Mouse (Mus musculus) embryonic facial prominence, embryonic 14.5 days (tissue): Measurements from ENCODE around the gene Aldh1a2. TPM values are rescaled to one million over a fixed set of nuclear protein-coding genes. Genes with fewer than 3 reads are reported as not detected.
A peak's percentile ranks its signal among the peaks of the same experiment; 100 is the strongest.

ENCODE experiments used
- ATAC-seq: fragments of 200-750 bp; cut with Nextera tagmentation; 2 replicates; pipeline ENCODE4 v1.8.0; 2017; ENCODE audit warnings: low read depth, moderate number of reproducible peaks, moderate TSS enrichment
- DNase-seq: peaks from one replicate; pipeline ENCODE4 v3.0.0-alpha.2; 2015; ENCODE audit warnings: low spot score
- H3K27ac ChIP-seq: fragments of 300-500 bp; sonication (generic); replicated peaks from 2 replicates; pipeline ENCODE4 v1.5.1; 2014; ENCODE audit warnings: low read depth, mild to moderate bottlenecking, low read length, moderate library complexity
- H3K27me3 ChIP-seq: fragments of 300-500 bp; sonication (generic); replicated peaks from 2 replicates; pipeline ENCODE4 v1.6.1; 2014; ENCODE audit warnings: low read length; ENCODE audit not compliant: control insufficient read depth, insufficient read depth
- H3K36me3 ChIP-seq: fragments of 300-500 bp; sonication (generic); 2 replicates; pipeline ENCODE4 v1.6.1; 2014; ENCODE audit warnings: low read length, mixed read lengths; ENCODE audit not compliant: control insufficient read depth, insufficient read depth
- H3K4me1 ChIP-seq: fragments of 300-500 bp; sonication (generic); 2 replicates; pipeline ENCODE4 v1.6.1; 2014; ENCODE audit warnings: antibody characterized with exemption, low read length; ENCODE audit not compliant: control insufficient read depth, insufficient read depth
- H3K4me2 ChIP-seq: fragments of 300-500 bp; sonication (generic); 2 replicates; pipeline ENCODE4 v1.6.1; 2014; ENCODE audit warnings: low read depth, mild to moderate bottlenecking, low read length, moderate library complexity, mixed read lengths
- H3K4me3 ChIP-seq: fragments of 300-500 bp; sonication (generic); 2 replicates; pipeline ENCODE4 v1.5.1; 2014; ENCODE audit warnings: low read depth, mild to moderate bottlenecking, low read length
- H3K9ac ChIP-seq: fragments of 300-500 bp; sonication (generic); 2 replicates; pipeline ENCODE4 v1.6.1; 2014; ENCODE audit warnings: low read depth, mild to moderate bottlenecking, low read length, moderate library complexity, mixed read lengths
- H3K9me3 ChIP-seq: fragments of 300-500 bp; sonication (generic); 2 replicates; pipeline ENCODE4 v1.6.1; 2016; ENCODE audit warnings: low read length; ENCODE audit not compliant: control insufficient read depth
- WGBS: fragments of 180-500 bp; shearing (Covaris S2); extraction: QIAGEN DNeasy Blood & Tissue Kit; methylation state at CpG from one replicate; pipeline ENCODE4 v1.1.7; 2014; 5-methylcytosine and 5-hydroxymethylcytosine counted together
- polyA plus RNA-seq: library from polyadenylated mRNA; unstranded; fragments of >200 nt; fragmentation: Nextera tagmentation; extraction: Ambion mirVana; gene quantifications from 2 replicates; pipeline ENCODE4 v1.2.1, GENCODE M21; 2014

The Aldh1a2 gene
- polyA plus RNA-seq: 41.3 and 50.5 TPM in 2 replicates

- peak; percentile 90 for ATAC-seq
These were observed at the start of gene Aldh1a2 for GRCm38 (mm10) chr9:71215248-71216035. Aldh1a2 (plus strand) TSS chr9:71215789.

GRCm38 (mm10) chr9:71166019-71166705 is 49.4 kb upstream of the Aldh1a2 start:
- no peak overlapping the region for H3K4me3 ChIP-seq
- DNase-seq (no peak), ATAC-seq (no peak)
- H3K27ac ChIP-seq: no peak overlapping the region
- no peaks in the 10 kb centered on the region for H3K36me3 ChIP-seq
- 86% methylated on average over 5 of the region's 5 CpGs for WGBS
- no peak overlapping the region for H3K4me2 ChIP-seq
- H3K9me3 ChIP-seq: no peaks in the 10 kb centered on the region
- H3K9ac ChIP-seq: no peak overlapping the region
- peaks cover 12% of the 10 kb centered on the region; the same call in 1 of the 2 replicates for H3K4me1 ChIP-seq
- no peaks in the 10 kb centered on the region for H3K27me3 ChIP-seq

More at GRCm38 (mm10) chr9:71215248-71216035, at the start of gene Aldh1a2:
- no peak within 1 kb of the TSS for H3K27ac ChIP-seq
- peak within 1 kb of the TSS; percentile 47 for H3K4me3 ChIP-seq
- 2% methylated on average over 16 of the region's 97 CpGs for WGBS
- peaks cover 4% of the 10 kb centered on the region; the same call in 1 of the 2 replicates for H3K4me1 ChIP-seq
- peak within 1 kb of the TSS; percentile 54 for H3K9ac ChIP-seq
- H3K9me3 ChIP-seq: no peaks in the 10 kb centered on the region
- H3K27me3 ChIP-seq: peaks cover 62% of the 10 kb centered on the region
- H3K36me3 ChIP-seq: no peaks in the 10 kb centered on the region
- H3K4me2 ChIP-seq: peak within 1 kb of the TSS; percentile 77
- DNase-seq: peak; percentile 78

GRCm38 (mm10) chr9:71166871-71167465 is 48.6 kb upstream of the Aldh1a2 start:
- DNase-seq: no peak

GRCm38 (mm10) chr9:71167473-71168215 is 47.9 kb upstream of the Aldh1a2 start:
- peak; percentile 73 for DNase-seq
- no peaks in the 10 kb centered on the region for H3K36me3 ChIP-seq
- no peaks in the 10 kb centered on the region for H3K27me3 ChIP-seq
- no peak overlapping the region for H3K4me2 ChIP-seq
- no peaks in the 10 kb centered on the region for H3K9me3 ChIP-seq
- H3K4me3 ChIP-seq: no peak overlapping the region
- no peak for ATAC-seq
- peaks cover 12% of the 10 kb centered on the region; the same call in 1 of the 2 replicates for H3K4me1 ChIP-seq
- peak overlapping the region; percentile 61; the same call in 1 of the 2 replicates for H3K27ac ChIP-seq
- WGBS: 44% methylated on average over 2 of the region's 2 CpGs
- peak overlapping the region; percentile 23; the same call in 1 of the 2 replicates for H3K9ac ChIP-seq

More at GRCm38 (mm10) chr9:71166871-71167465, 48.6 kb upstream of the Aldh1a2 start:
- no peak for ATAC-seq
- Histone ChIP-seq H3K9me3 (no peaks in the 10 kb centered on the region), H3K36me3 (no peaks in the 10 kb centered on the region), H3K27me3 (no peaks in the 10 kb centered on the region), H3K9ac (no peak overlapping the region), H3K4me2 (no peak overlapping the region), H3K4me1 (peaks cover 12% of the 10 kb centered on the region; the same call in 1 of the 2 replicates), H3K27ac (no peak overlapping the region), H3K4me3 (no peak overlapping the region)
- 59% methylated on average over 5 of the region's 5 CpGs for WGBS

- no peak within 1 kb of the TSS for H3K4me3 ChIP-seq
- WGBS: 42% methylated on average over 12 of the region's 12 CpGs
- H3K9ac ChIP-seq: peak within 1 kb of the TSS; percentile 23; the same call in 1 of the 2 replicates
- H3K27me3 ChIP-seq: no peaks in the 10 kb centered on the region
- H3K9me3 ChIP-seq: no peaks in the 10 kb centered on the region
- DNase-seq: no peak
- H3K27ac ChIP-seq: peak within 1 kb of the TSS; percentile 61; the same call in 1 of the 2 replicates
- H3K4me1 ChIP-seq: peaks cover 12% of the 10 kb centered on the region; the same call in 1 of the 2 replicates
- no peak for ATAC-seq
- no peaks in the 10 kb centered on the region for H3K36me3 ChIP-seq
- H3K4me2 ChIP-seq: no peak within 1 kb of the TSS
These were observed 47.1 kb upstream of the Aldh1a2 start, which contains the start of gene Aqp9 for GRCm38 (mm10) chr9:71168511-71168910. Aqp9 (minus strand) TSS chr9:71168682.

- WGBS: 47% methylated on average over 9 of the region's 9 CpGs
- no peak overlapping the region for H3K4me3 ChIP-seq
- ATAC-seq: no peak
- DNase-seq: no peak
- H3K27me3 ChIP-seq: no peaks in the 10 kb centered on the region
- no peak overlapping the region for H3K27ac ChIP-seq
- H3K9ac ChIP-seq: no peak overlapping the region
- no peaks in the 10 kb centered on the region for H3K9me3 ChIP-seq
- no peaks in the 10 kb centered on the region for H3K36me3 ChIP-seq
- no peak overlapping the region for H3K4me2 ChIP-seq
- no peaks in the 10 kb centered on the region for H3K4me1 ChIP-seq
These were observed 42.1 kb upstream of the Aldh1a2 start for GRCm38 (mm10) chr9:71173533-71173932.

- no peaks in the 10 kb centered on the region for H3K36me3 ChIP-seq
- WGBS: 77% methylated on average over 5 of the region's 5 CpGs
- no peak overlapping the region for H3K4me2 ChIP-seq
- no peaks in the 10 kb centered on the region for H3K27me3 ChIP-seq
- no peak for DNase-seq
- no peak for ATAC-seq
- H3K9me3 ChIP-seq: no peaks in the 10 kb centered on the region
- no peak overlapping the region for H3K4me3 ChIP-seq
- H3K9ac ChIP-seq: no peak overlapping the region
- no peak overlapping the region for H3K27ac ChIP-seq
- H3K4me1 ChIP-seq: no peaks in the 10 kb centered on the region
These were observed 41.1 kb upstream of the Aldh1a2 start for GRCm38 (mm10) chr9:71174316-71174975.
